Mouse (Mus musculus): ENCODE data around the gene Ythdf2.

DNA sequence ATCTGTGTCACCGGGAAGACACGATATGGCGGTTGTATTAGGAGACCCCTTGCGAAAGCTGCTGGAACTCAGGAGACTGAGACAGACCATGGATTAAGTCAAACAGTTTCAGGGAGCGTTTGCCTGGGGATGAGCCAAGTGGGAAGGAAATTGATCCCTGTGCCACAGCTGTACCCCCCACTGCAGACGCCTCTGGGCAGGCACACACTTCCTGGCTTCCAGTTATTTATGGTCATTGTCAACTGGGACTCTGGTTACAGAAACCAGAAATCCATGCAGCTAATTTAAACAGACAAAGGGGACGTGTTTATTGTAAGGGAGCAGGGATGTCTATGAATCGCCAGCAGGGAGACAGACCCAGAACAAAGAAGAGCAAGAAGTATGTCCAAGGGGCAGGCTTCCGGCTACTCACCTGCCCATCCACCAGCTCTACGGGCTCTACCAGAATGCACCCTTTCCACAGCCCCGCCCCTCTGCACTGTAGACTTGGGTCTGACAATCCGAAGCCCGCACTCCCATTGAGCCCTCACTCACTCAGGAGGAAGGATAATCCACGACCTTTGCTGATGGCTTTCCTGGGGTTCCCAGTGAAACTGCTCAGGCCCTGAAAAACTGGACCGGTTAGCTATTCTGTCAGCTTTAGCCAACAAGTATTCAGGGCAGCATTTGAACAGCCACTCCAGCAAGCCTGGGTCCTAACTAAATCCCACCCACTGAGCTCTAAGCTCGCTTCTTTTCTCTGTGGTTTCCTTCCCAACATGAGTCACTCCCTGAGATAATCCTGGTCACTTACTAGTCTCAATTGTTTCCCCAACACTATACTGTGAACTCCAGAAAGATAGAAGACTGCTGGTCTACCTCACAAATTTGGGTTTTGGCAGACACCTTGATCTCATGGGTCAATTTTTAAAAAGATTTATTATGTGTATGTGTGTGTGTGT lies 45.5 kb downstream of the Ythdf2 start:
- TF ChIP-seq CTCF (IDR thresholded peaks at IDR 0.05; ENCODE audit: extremely low read depth, insufficient read depth, low read length): no peak
- TF ChIP-seq POLR2A (IDR thresholded peaks at IDR 0.05; ENCODE audit: extremely low read depth, insufficient read depth, low read length): no peak
